Mouse (Mus musculus) C2C12 (cell line): Measurements from ENCODE around the gene Slco3a1. TPM values are rescaled to one million over a fixed set of nuclear protein-coding genes. Genes with fewer than 3 reads are reported as not detected.

Experiments
- H3K27me3 ChIP-seq: one replicate; pipeline ENCODE4 v1.6.1; 2011; ENCODE audit not compliant: control insufficient read depth, insufficient read depth, insufficient read length
- H3K36me3 ChIP-seq: one replicate; pipeline ENCODE4 v1.6.1; 2011; ENCODE audit not compliant: control insufficient read depth, insufficient read depth
- H3K4me3 ChIP-seq: one replicate; pipeline ENCODE4 v1.5.1; 2011; ENCODE audit warnings: mild to moderate bottlenecking, control low read depth; ENCODE audit not compliant: poor library complexity, insufficient read depth, severe bottlenecking
- H3K79me2 ChIP-seq: one replicate; pipeline ENCODE4 v1.6.1; 2011; ENCODE audit not compliant: control insufficient read depth, insufficient read depth
- H3K79me3 ChIP-seq: one replicate; pipeline ENCODE4 v1.6.1; 2011; ENCODE audit warnings: low read depth, control low read depth
- H3ac ChIP-seq: one replicate; pipeline ENCODE3; 2011; ENCODE audit warnings: low read depth; ENCODE audit not compliant: control insufficient read depth, insufficient read length
- CEBPB ChIP-seq: IDR thresholded peaks from one replicate; pipeline ENCODE4 v1.6.1; 2011; ENCODE audit warnings: low read depth, mild to moderate bottlenecking, control low read depth, moderate library complexity
- CTCF ChIP-seq: IDR thresholded peaks from one replicate; pipeline ENCODE4 v1.5.1; 2011; ENCODE audit not compliant: control insufficient read depth, insufficient read depth, insufficient read length
- FOSL1 ChIP-seq: IDR thresholded peaks from one replicate; pipeline ENCODE4 v1.8.0; 2011; ENCODE audit warnings: mild to moderate bottlenecking, low read length; ENCODE audit not compliant: poor library complexity, insufficient read depth, severe bottlenecking
- MAX ChIP-seq: IDR thresholded peaks from one replicate; pipeline ENCODE4 v1.6.1; 2011; ENCODE audit warnings: mild to moderate bottlenecking, control low read depth
- MYOD1 ChIP-seq: IDR thresholded peaks from one replicate; pipeline ENCODE4 v1.6.1; 2011; ENCODE audit warnings: low read depth; ENCODE audit not compliant: control insufficient read depth, insufficient read length
- MYOG ChIP-seq: IDR thresholded peaks from one replicate; pipeline ENCODE4 v1.6.1; 2011; ENCODE audit not compliant: control insufficient read depth, insufficient read length; ENCODE audit errors: extremely low read depth
- USF1 ChIP-seq: IDR thresholded peaks from one replicate; pipeline ENCODE4 v1.6.1; 2011; ENCODE audit warnings: low read depth, mild to moderate bottlenecking, control low read depth, moderate library complexity
- long read RNA-seq, 2 experiments: library from polyadenylated mRNA; unstranded; transcript quantifications; one replicate each; pipeline ENCODE4 v2.0.0; 2019 to 2020
- polyA plus RNA-seq: library from polyadenylated mRNA; unstranded; fragments of >200 nt; fragmentation: generic; extraction: Trizol; gene quantifications from one replicate; pipeline ENCODE4 v1.2.1, GENCODE M21; 2012; ENCODE audit warnings: missing spikeins

Gene Slco3a1
- polyA plus RNA-seq, result 15.1 TPM
- long read RNA-seq, experiment 1, full-length matches to known transcripts, result 2 of 9 reads
- long read RNA-seq, experiment 1, partial matches to known transcripts, result 6 of 9 reads
- long read RNA-seq, experiment 1, other reads (novel, unspliced or antisense), result 1 of 9 reads
- long read RNA-seq, experiment 2, full-length matches to known transcripts, result 15 of 20 reads
- long read RNA-seq, experiment 2, partial matches to known transcripts, result 3 of 20 reads
- long read RNA-seq, experiment 2, other reads (novel, unspliced or antisense), result 2 of 20 reads

DNA sequence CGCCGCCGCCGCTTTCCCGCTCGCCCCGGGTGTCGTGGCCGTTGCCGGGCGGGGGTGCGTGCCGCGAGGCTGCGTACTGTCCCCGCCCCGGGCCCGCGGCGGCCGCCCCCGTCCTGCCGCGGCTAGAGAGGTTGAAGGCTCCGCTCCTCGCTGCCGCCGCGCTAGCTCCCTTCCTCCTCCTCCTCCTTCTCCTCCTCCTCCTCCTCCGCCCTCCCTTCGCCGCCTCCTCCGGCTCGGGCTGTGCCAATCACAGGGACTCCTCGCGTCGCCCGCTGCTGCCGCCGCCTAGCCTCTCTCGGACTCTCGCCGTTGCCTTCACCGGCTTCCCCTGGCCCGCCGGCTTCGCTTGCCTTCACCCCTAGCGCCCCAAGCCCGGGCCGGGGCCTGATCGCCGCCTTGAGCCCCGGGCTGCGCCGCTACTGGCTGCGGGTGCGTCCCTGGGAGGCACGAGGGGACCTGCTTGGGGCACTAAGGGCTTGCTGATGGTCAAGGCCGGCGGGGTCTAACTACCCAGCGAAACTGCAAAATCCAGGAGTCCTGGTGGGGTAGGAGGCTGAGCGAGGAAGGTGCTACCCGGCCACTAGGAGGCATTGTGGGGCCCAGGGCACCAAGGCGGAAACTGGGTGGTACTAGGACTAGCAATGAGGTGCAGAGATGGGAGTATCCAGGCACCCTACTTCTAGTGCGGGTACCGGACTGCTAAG is at the start of gene Slco3a1:
Gene Slco3a1, minus strand, starts transcription at position 173 of the 704 bp plus-strand sequence.
- Histone ChIP-seq H3K79me3 (no peaks in the 10 kb centered on the region), H3K79me2 (peaks cover 24% of the 10 kb centered on the region), H3K36me3 (no peaks in the 10 kb centered on the region), H3K27me3 (no peaks in the 10 kb centered on the region), H3K4me3 (peak within 1 kb of the TSS; percentile 32), H3ac (peak within 1 kb of the TSS; percentile 73)
- TF ChIP-seq CTCF (peak; percentile 87), MAX (no peak)

GRCm38 (mm10) chr7:74600996-74601395 is 46.4 kb upstream of the Slco3a1 start:
- no peaks in the 10 kb centered on the region for H3K79me2 ChIP-seq
- H3K79me3 ChIP-seq, result no peaks in the 10 kb centered on the region
- H3ac ChIP-seq, result no peak overlapping the region
- H3K27me3 ChIP-seq, result no peaks in the 10 kb centered on the region
- H3K36me3 ChIP-seq, result no peaks in the 10 kb centered on the region
- no peak overlapping the region for H3K4me3 ChIP-seq
- TF ChIP-seq CTCF (no peak), FOSL1 (no peak), MYOG (no peak), USF1 (no peak), MAX (no peak), MYOD1 (no peak), CEBPB (no peak)

DNA sequence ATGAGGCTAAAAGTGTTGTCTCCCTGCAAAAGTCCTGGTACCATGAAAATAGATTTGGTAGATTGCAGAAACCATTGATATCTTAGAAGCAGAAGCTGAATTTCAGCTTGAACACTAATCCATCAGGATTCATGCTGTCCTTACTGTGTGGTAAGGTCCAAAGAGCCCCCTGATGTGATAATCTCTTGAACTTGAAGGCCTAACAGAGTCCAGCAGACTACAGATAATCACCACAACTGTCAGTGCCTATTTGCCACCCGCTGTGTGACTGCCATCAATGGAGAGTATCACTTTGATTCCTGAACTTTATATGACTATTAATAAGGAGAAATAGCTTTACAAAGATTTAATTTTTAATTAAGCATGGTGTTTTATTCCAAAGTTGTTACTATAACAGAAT is 24.8 kb upstream of the Slco3a1 start:
- TF ChIP-seq USF1, result no peak
- no peak for TF ChIP-seq MYOG
- TF ChIP-seq FOSL1, result no peak
- no peak for TF ChIP-seq CTCF
- no peak for TF ChIP-seq CEBPB
- no peak for TF ChIP-seq MYOD1
- TF ChIP-seq MAX, result no peak
- Histone ChIP-seq H3K79me2 (no peaks in the 10 kb centered on the region), H3K79me3 (no peaks in the 10 kb centered on the region)

DNA sequence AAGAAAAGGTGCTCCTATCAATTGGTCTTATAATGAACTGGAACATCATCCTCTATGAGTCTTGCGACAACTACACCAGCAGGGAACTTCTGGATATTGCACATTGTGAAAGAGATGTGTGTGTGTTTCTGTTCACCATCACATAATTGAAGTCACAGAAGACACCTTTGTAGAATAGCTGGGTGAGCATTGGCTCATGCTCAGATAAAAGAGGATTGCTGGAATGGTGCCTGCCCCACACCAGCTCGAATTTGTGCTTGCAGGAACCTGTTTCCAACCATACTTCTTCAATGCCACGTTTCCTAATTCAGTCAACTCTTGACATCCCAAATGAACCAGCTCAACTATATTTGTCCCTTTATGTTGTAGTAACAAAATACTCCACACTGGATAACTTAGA is 21.1 kb upstream of the Slco3a1 start:
- TF ChIP-seq CEBPB (no peak), MYOD1 (no peak), FOSL1 (no peak), MYOG (no peak), MAX (no peak), USF1 (no peak), CTCF (no peak)
- Histone ChIP-seq H3K4me3 (no peak overlapping the region), H3K79me3 (no peaks in the 10 kb centered on the region), H3K79me2 (no peaks in the 10 kb centered on the region), H3K27me3 (no peaks in the 10 kb centered on the region), H3K36me3 (no peaks in the 10 kb centered on the region), H3ac (no peak overlapping the region)

More for the DNA sequence above, 24.8 kb upstream of the Slco3a1 start:
- Histone ChIP-seq H3K36me3 (no peaks in the 10 kb centered on the region), H3K27me3 (no peaks in the 10 kb centered on the region), H3ac (no peak overlapping the region), H3K4me3 (no peak overlapping the region)

GRCm38 (mm10) chr7:74555416-74555815 is 836 bp upstream of the Slco3a1 start:
- no peaks in the 10 kb centered on the region for H3K79me3 ChIP-seq
- no peak for TF ChIP-seq FOSL1
- TF ChIP-seq CEBPB, result no peak
- no peak for TF ChIP-seq MYOG
- TF ChIP-seq USF1, result no peak
- no peak for TF ChIP-seq MYOD1
- no peak for TF ChIP-seq MAX
- TF ChIP-seq CTCF, result no peak
- no peak overlapping the region for H3ac ChIP-seq
- peaks cover 21% of the 10 kb centered on the region for H3K79me2 ChIP-seq
- peak overlapping the region; percentile 32 for H3K4me3 ChIP-seq
- H3K36me3 ChIP-seq, result no peaks in the 10 kb centered on the region
- no peaks in the 10 kb centered on the region for H3K27me3 ChIP-seq

DNA sequence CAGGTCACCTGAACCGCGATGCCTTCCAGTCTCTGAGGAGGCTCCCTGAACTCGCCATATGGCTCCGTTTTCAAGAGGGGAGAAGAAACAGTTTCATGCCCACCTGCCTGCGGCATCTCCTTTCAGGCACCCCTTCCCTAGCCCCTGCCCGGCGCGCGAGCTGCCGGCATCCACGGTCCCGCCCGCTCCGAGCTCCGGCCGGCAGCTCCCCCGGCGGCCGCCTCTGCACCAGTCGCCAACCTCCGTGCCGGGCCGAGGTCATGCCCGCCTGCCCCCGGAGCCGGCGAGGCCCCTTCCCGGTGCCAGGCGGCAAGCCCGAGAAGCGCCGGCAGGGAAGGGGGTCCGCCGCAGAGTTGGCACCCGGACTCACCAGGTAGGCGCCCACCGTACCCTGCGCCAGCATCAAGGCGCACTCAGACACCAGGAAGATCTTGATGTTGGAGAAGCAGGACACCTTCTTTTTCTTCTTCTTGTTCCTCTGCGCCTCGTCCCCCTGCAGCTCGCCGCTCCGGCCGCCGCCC is 479 bp downstream of the Slco3a1 start:
- Histone ChIP-seq H3K36me3 (no peaks in the 10 kb centered on the region), H3K79me2 (peaks cover 24% of the 10 kb centered on the region), H3K4me3 (peak overlapping the region; percentile 32), H3ac (peak overlapping the region; percentile 73), H3K79me3 (no peaks in the 10 kb centered on the region), H3K27me3 (no peaks in the 10 kb centered on the region)
- TF ChIP-seq MYOG, result no peak
- TF ChIP-seq CTCF, result peak; percentile 47
